ENCODE assay signal across 19 mouse cellular contexts in the genomic region with DNA sequence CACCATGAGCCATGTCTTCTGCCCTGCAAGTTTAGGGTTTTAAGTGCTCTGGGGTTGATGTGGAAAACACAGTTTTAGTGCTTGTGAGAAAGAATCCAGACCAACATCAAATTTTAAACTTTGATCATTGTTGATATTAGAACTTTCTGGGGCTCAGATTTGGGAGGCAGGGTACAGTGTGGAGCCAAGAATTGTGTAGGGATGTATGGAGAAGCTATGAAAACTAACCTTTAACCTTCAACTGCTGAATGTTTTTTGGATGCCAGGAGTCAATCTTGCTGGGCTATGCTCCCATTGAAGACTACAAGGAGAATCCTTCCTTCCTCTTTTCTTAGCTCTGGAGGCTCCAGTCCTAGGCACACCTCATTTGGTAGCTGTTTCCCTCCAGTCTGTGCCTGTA.
"Had no signal": no experiment of that assay in that cellular context is flagged by ENCODE, and none has a peak within 500 bp of the region (broad histone marks: within the 10 kb centered on the region; RNA-seq: fewer than 3 reads in every experiment).

No protein-coding gene starts in this region.

- ATAC-seq: intestine, postnatal 0 days; liver, postnatal 0 days had no signal

- H3K9ac ChIP-seq: limb, embryonic 12.5 days; limb, embryonic 15.5 days; liver, embryonic 14.5 days; liver, postnatal 0 days had no signal

- H3K4me3 ChIP-seq: limb, embryonic 12.5 days; limb, embryonic 15.5 days had no signal

- H3K4me2 ChIP-seq: limb, embryonic 12.5 days; limb, embryonic 15.5 days; liver, embryonic 11.5 days; midbrain, embryonic 11.5 days had no signal

- H3K27me3 ChIP-seq: limb, embryonic 12.5 days; limb, embryonic 15.5 days had no signal

- DNase-seq: kidney, adult 2 months; left cerebral cortex, postnatal 4 days; liver, postnatal 0 days; lung, postnatal 14 days; midbrain, embryonic 14.5 days; right cerebral cortex, adult 18-20 months; right cerebral cortex, postnatal 14 days; right cerebral cortex, postnatal 4 days; thymus, adult 2 months; thymus, postnatal 14 days; thymus, postnatal 4 days had no signal

- H3K27ac ChIP-seq: kidney, postnatal 0 days; limb, embryonic 15.5 days; liver, embryonic 14.5 days; stomach, postnatal 0 days had no signal

- H3K9me3 ChIP-seq: limb, embryonic 12.5 days; limb, embryonic 15.5 days had no signal
